Mouse (Mus musculus): ENCODE measurements around the gene Casr.

DNA sequence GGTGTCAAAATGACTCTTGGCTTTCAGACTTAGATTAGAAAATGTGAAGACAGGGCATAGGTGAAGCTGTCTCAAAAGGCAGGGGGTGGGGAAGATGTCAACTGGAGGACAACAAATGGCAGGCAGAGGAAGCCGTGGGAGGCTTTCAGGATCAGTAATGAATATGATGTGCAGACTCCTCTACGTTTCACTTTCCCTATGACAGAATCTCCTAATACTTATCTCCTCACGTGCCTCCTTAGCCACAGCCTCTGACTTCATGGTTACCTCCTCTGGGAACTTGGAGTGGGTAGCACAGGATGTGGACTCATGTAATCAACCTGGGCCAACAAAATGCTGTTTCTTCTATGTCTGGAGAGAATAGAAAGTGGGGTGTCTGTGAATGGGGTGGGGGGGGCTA lies 40.7 kb upstream of the Casr start:
- TF ChIP-seq CTCF (IDR thresholded peaks at IDR 0.05; ENCODE audit: control insufficient read depth, insufficient read depth, insufficient read length) (no peak), CEBPB (IDR thresholded peaks at IDR 0.05; ENCODE audit: low read depth) (no peak), FOSL1 (IDR thresholded peaks at IDR 0.05; ENCODE audit: insufficient read depth, low read length, poor library complexity, severe bottlenecking) (no peak), MYOG (IDR thresholded peaks at IDR 0.05; ENCODE audit: control insufficient read depth, extremely low read depth, insufficient read length) (no peak), USF1 (IDR thresholded peaks at IDR 0.05; ENCODE audit: low read depth) (no peak), MAX (IDR thresholded peaks at IDR 0.05) (no peak), MYOD1 (IDR thresholded peaks at IDR 0.05; ENCODE audit: control insufficient read depth, insufficient read length, low read depth) (no peak)
